Mouse (Mus musculus) heart, embryonic 12.5 days (tissue): ENCODE measurements at regions not wholly inside any gene's neighbourhood (a gene's known extent, or its start where the extent isn't known, plus 50 kb on each side); places are given as distances from the start of the nearest gene placed in this dataset.

ENCODE experiments used
- ATAC-seq: fragments of 200-750 bp; cut with Nextera tagmentation; 2 replicates; pipeline ENCODE4 v1.8.0; 2017; ENCODE audit warnings: moderate TSS enrichment, moderate library complexity; ENCODE audit not compliant: insufficient number of reproducible peaks, low FRiP score
- H3K27ac ChIP-seq: fragments of 300-500 bp; sonication (generic); 2 replicates; pipeline ENCODE4 v1.5.1; 2016; ENCODE audit warnings: mild to moderate bottlenecking, moderate library complexity; ENCODE audit not compliant: poor library complexity, severe bottlenecking
- H3K27me3 ChIP-seq: fragments of 300-500 bp; sonication (generic); replicated peaks from 2 replicates; pipeline ENCODE4 v1.6.1; 2016; ENCODE audit warnings: mild to moderate bottlenecking, moderate library complexity
- H3K36me3 ChIP-seq: fragments of 300-500 bp; sonication (generic); 2 replicates; pipeline ENCODE4 v1.6.1; 2016; ENCODE audit warnings: mild to moderate bottlenecking, moderate library complexity
- H3K4me1 ChIP-seq: fragments of 300-500 bp; sonication (generic); replicated peaks from 2 replicates; pipeline ENCODE4 v1.6.1; 2016; ENCODE audit warnings: mild to moderate bottlenecking
- H3K4me2 ChIP-seq: fragments of 300-500 bp; sonication (generic); 2 replicates; pipeline ENCODE4 v1.6.1; 2016; ENCODE audit warnings: mild to moderate bottlenecking, moderate library complexity
- H3K4me3 ChIP-seq: fragments of 300-500 bp; sonication (generic); 2 replicates; pipeline ENCODE4 v1.5.1; 2016; ENCODE audit warnings: mild to moderate bottlenecking
- H3K9ac ChIP-seq: fragments of 300-500 bp; sonication (generic); 2 replicates; pipeline ENCODE4 v1.6.1; 2016; ENCODE audit warnings: mild to moderate bottlenecking, moderate library complexity
- H3K9me3 ChIP-seq: fragments of 300-500 bp; sonication (generic); replicated peaks from 2 replicates; pipeline ENCODE4 v1.6.1; 2016; ENCODE audit warnings: mild to moderate bottlenecking, moderate library complexity
- WGBS: fragments of 180-500 bp; shearing (Covaris S2); methylation state at CpG from one replicate; pipeline ENCODE4 v1.1.7; 2016; 5-methylcytosine and 5-hydroxymethylcytosine counted together

DNA sequence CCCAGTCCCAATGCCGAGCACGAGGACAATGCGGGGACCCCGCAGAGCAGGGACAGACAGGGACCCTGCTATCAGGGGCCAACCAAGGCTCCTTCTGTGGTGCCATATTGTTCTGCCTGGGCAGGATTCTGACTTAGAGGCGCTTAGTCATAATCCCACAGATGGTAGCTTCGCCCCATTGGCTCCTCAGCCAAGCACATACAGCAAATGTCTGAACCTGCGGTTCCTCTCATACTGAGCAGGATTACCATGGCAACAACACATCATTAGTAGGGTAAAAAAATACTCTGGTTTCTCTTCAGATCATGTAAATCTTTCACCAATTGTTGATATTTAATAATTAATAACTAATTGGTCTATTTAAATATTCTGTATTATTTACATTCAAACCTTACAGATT lies 2140.3 kb upstream of the Cdh20 start:
- Histone ChIP-seq H3K36me3 (no peaks in the 10 kb centered on the region), H3K27ac (no peak overlapping the region), H3K4me1 (no peaks in the 10 kb centered on the region), H3K4me3 (no peak overlapping the region), H3K9me3 (no peaks in the 10 kb centered on the region), H3K9ac (no peak overlapping the region), H3K27me3 (no peaks in the 10 kb centered on the region), H3K4me2 (no peak overlapping the region)
- WGBS, result 82% methylated on average over 7 of the region's 7 CpGs
- ATAC-seq, result peak; percentile 100

DNA sequence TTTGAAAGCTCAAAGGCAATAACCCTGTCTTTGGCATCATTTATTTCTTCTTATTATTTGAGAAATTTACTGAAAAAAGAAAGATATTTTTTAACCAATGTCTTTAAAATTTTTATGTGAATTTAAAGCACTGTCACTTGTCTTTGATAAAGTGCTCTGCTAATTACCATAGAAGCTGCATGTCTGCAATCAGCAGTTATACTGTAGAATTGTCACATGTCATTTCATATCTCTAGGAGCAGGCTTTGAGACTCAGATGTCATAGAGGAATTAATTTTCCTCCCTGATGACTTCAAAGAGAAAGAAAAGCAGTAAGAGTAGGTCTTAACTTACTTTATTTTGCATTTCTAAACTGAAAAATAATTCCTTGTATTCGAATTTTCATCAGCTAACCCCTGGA lies 2123.9 kb upstream of the Cdh20 start:
- 49% methylated on average over 1 of the region's 1 CpGs for WGBS
- Histone ChIP-seq H3K4me3 (no peak overlapping the region), H3K9ac (no peak overlapping the region), H3K4me2 (no peak overlapping the region), H3K4me1 (no peaks in the 10 kb centered on the region), H3K36me3 (no peaks in the 10 kb centered on the region), H3K27me3 (no peaks in the 10 kb centered on the region), H3K9me3 (peaks cover 4% of the 10 kb centered on the region; the same call in 1 of the 2 replicates), H3K27ac (no peak overlapping the region)
- ATAC-seq, result no peak

DNA sequence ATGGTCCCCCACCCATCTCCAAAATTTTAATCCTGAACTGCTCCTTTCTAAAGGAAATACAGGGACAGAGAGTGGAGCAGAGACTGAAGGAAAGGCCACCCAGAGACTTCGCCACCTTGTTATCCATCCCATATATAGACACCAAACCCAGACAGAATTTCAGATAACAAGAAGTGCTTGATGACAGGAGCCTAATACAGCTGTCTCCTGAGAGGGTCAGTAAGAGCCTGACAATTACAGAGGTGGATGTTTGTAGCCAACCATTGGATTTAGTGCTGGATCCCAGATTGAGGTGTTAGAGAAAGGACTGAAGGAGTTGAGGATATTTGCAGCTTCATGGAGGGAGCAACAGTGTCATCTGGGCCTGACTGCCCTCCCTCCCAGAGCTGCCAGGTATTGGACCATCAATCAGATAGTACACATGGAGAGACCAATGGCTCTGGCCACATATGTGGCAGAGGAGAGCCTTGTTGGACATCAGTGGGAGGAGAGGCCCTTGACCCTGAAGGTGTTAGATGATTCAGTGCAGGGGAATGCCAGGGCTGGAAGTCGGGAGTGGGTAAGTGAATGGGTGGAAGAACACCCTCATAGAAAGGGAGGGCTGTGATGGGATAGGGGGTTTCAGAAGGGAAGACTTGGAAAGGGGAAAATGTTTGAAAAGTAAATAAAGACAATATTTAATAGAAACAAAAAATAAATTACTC lies 2080.8 kb upstream of the Cdh20 start:
- 35% methylated on average over 2 of the region's 2 CpGs for WGBS
- Histone ChIP-seq H3K4me2 (no peak overlapping the region), H3K27ac (no peak overlapping the region), H3K27me3 (no peaks in the 10 kb centered on the region), H3K36me3 (no peaks in the 10 kb centered on the region), H3K4me3 (no peak overlapping the region), H3K9ac (no peak overlapping the region), H3K4me1 (0 out of 2 replicates have a peak, but pooled peaks cover 5% of the 10 kb centered on the region), H3K9me3 (no peaks in the 10 kb centered on the region)
- peak; percentile 53 for ATAC-seq

DNA sequence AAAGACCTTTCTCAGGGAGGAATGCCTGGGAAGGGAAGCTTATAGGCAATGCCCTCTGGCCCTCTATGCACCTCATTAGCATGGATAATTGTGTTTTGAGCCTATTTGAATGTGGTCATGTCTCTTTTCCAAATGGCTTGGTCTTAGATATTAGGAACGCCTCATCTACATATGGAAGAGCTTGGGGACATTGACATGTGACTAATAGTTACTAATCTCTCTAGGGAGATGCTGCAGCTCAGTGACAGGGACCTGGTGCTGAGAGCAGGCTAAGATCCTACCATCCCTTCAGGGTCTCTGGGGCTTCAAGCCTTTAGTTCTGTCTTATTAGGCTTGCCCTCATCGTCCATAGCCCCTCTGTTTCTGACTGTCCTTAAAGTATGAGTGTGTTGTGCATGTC lies 2051.9 kb upstream of the Cdh20 start:
- WGBS, result 75% methylated on average over 2 of the region's 2 CpGs
- no peak overlapping the region for H3K4me2 ChIP-seq
- no peak overlapping the region for H3K27ac ChIP-seq
- no peaks in the 10 kb centered on the region for H3K4me1 ChIP-seq
- no peak overlapping the region for H3K9ac ChIP-seq
- ATAC-seq, result no peak
- H3K4me3 ChIP-seq, result no peak overlapping the region
- H3K27me3 ChIP-seq, result no peaks in the 10 kb centered on the region
- no peaks in the 10 kb centered on the region for H3K9me3 ChIP-seq
- no peaks in the 10 kb centered on the region for H3K36me3 ChIP-seq

DNA sequence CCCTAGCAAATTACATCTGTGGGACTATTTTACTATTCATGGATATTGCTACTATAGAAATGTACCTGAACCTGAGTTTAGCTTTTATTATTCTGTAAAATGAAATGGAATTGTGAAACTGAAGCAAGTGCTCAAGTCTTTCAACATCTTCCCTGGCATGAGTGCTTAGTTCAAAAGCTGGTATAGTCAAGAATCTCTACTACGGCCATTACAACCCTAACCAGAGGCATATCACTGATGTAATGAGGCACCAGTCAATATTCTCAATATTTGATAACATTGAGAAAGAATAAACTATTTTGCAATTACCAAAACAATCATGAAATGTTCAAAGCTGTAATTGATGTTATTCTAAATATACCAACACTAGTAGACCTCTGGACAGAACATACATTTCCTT lies 2034.3 kb upstream of the Cdh20 start:
- Histone ChIP-seq H3K4me1 (no peaks in the 10 kb centered on the region), H3K9ac (no peak overlapping the region), H3K4me2 (no peak overlapping the region), H3K4me3 (no peak overlapping the region), H3K36me3 (no peaks in the 10 kb centered on the region), H3K9me3 (no peaks in the 10 kb centered on the region), H3K27me3 (no peaks in the 10 kb centered on the region), H3K27ac (no peak overlapping the region)
- no peak for ATAC-seq
- 80% methylated on average over 1 of the region's 1 CpGs for WGBS

DNA sequence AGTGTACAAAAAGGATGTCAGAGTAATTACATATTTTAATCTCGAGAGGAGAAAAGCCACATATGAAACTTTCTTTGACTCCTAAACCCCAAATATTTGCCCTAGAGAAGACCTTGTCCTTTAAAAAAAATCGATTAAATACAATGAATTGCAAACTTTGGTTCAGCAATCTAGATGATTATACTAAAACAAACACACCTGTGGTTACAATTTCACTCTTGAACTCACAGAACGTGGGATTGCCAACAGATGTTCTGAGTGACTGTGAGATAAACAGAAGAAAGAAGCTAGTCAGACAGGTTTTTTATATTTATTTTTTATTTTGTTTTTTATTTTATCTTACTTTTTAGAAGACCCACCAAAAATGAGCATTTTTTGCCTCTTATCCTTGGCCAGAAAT lies 2032.9 kb upstream of the Cdh20 start:
- no peak overlapping the region for H3K27ac ChIP-seq
- no peaks in the 10 kb centered on the region for H3K9me3 ChIP-seq
- no peak overlapping the region for H3K9ac ChIP-seq
- 68% methylated on average over 3 of the region's 3 CpGs for WGBS
- H3K4me3 ChIP-seq, result no peak overlapping the region
- H3K4me2 ChIP-seq, result no peak overlapping the region
- no peaks in the 10 kb centered on the region for H3K27me3 ChIP-seq
- ATAC-seq, result no peak
- H3K36me3 ChIP-seq, result no peaks in the 10 kb centered on the region
- no peaks in the 10 kb centered on the region for H3K4me1 ChIP-seq

DNA sequence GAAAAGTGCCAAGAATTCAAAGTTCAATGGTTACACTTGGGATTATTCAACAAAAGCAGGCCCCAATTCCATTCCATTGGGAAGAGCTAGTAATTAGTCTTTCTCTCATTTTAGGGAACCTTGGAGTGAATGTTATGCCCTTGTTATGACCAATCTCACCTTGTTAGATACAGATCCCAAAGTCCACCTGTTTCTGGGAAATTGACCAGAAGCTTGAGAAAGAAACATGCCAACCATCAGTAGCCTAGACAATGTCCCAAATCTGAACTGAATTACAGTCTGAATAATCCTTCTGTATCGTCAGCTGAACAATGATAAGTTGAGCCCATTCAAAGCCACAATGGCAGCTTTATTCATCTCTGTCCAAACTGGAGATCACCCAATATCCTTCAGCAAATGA lies 2010.4 kb upstream of the Cdh20 start:
- Histone ChIP-seq H3K4me1 (no peaks in the 10 kb centered on the region), H3K9me3 (no peaks in the 10 kb centered on the region), H3K27me3 (no peaks in the 10 kb centered on the region), H3K27ac (no peak overlapping the region), H3K4me2 (no peak overlapping the region), H3K4me3 (no peak overlapping the region), H3K9ac (no peak overlapping the region), H3K36me3 (no peaks in the 10 kb centered on the region)
- WGBS, result 82% methylated on average over 1 of the region's 1 CpGs
- ATAC-seq, result no peak
